Mouse (Mus musculus): ENCODE results near the gene St5. TPM values are rescaled to one million over a fixed set of nuclear protein-coding genes. Genes with fewer than 3 reads are reported as not detected.

The St5 gene
- total and polyA plus RNA-seq, 3 experiments = 2.6 to 3.4 TPM; not detected in 1

- Histone ChIP-seq H3K36me3 (ENCODE audit: control insufficient read depth in 1 of 2, insufficient read depth in 2 of 2, low read length in 2 of 2) (no peaks in the 10 kb centered on the region), H3K9me3 (replicated peaks; ENCODE audit: insufficient read depth, low read length) (no peaks in the 10 kb centered on the region), H3K27me3 (ENCODE audit: control insufficient read depth in 1 of 2, insufficient read depth in 2 of 2, low read length in 2 of 2) (no peaks in the 10 kb centered on the region), H3K9ac (ENCODE audit: control insufficient read depth, low read depth, low read length, poor library complexity, severe bottlenecking) (no peak overlapping the region), H3K4me1 (ENCODE audit: control insufficient read depth in 1 of 2, insufficient read depth in 2 of 2, low read length in 2 of 2) (no peaks in the 10 kb centered on the region), H3K27ac (ENCODE audit: control insufficient read depth, low read depth, low read length) (no peak overlapping the region), H3K4me3 (ENCODE audit: control insufficient read depth in 1 of 2, insufficient read depth in 1 of 2, low read depth in 2 of 2, low read length in 2 of 2) (no peak overlapping the region), H3K79me2 (ENCODE audit: control insufficient read depth, insufficient read depth, low read length, poor library complexity) (no peaks in the 10 kb centered on the region)
- no peak for TF ChIP-seq ZKSCAN1 (IDR thresholded peaks at IDR 0.05; ENCODE audit: low read depth, low read length)
- no peak for TF ChIP-seq ETS1 (IDR thresholded peaks at IDR 0.05; ENCODE audit: low read depth, low read length)
- no peak for TF ChIP-seq POLR2AphosphoS2 (IDR thresholded peaks at IDR 0.05; ENCODE audit: low read length)
- no peak for TF ChIP-seq POLR2AphosphoS5 (IDR thresholded peaks at IDR 0.05; ENCODE audit: borderline replicate concordance, low read depth, low read length)
- TF ChIP-seq GATA1 (IDR thresholded peaks at IDR 0.05; ENCODE audit: low read depth, low read length) = no peak
- TF ChIP-seq CHD1 (IDR thresholded peaks at IDR 0.05; ENCODE audit: low read depth, low read length) = no peak
- TF ChIP-seq NRF1 (IDR thresholded peaks at IDR 0.05; ENCODE audit: insufficient read depth, low read depth, low read length, poor library complexity, severe bottlenecking) = no peak
- TF ChIP-seq MEF2A (IDR thresholded peaks at IDR 0.05; ENCODE audit: extremely low read depth, insufficient replicate concordance, low read depth, low read length, poor library complexity, severe bottlenecking) = no peak
- no peak for TF ChIP-seq ZMIZ1 (IDR thresholded peaks at IDR 0.05; ENCODE audit: low read depth, low read length)
- no peak for TF ChIP-seq SMC3 (IDR thresholded peaks at IDR 0.05; ENCODE audit: low read depth, low read length)
- TF ChIP-seq KAT2A (conservative IDR thresholded peaks at IDR 0.05; ENCODE audit: low read depth, low read length) = no peak
- TF ChIP-seq MAX (IDR thresholded peaks at IDR 0.05; ENCODE audit: low read length) = no peak
- no peak for TF ChIP-seq TBP (IDR thresholded peaks at IDR 0.05; ENCODE audit: low read depth, low read length)
- no peak for TF ChIP-seq TCF12 (IDR thresholded peaks at IDR 0.05; ENCODE audit: low read depth, low read length)
- TF ChIP-seq POLR2A (IDR thresholded peaks at IDR 0.05; ENCODE audit: control insufficient read depth in 1 of 2, insufficient read depth in 1 of 2, low read depth in 1 of 2, low read length in 2 of 2, poor library complexity in 1 of 2) = no peak
- no peak for TF ChIP-seq GABPA (IDR thresholded peaks at IDR 0.05; ENCODE audit: low read depth, low read length)
- no peak for TF ChIP-seq CHD2 (IDR thresholded peaks at IDR 0.05; ENCODE audit: low read length)
- no peak for TF ChIP-seq RAD21 (IDR thresholded peaks at IDR 0.05; ENCODE audit: low read depth, low read length)
- TF ChIP-seq MAZ (IDR thresholded peaks at IDR 0.05; ENCODE audit: low read depth, low read length) = no peak
- TF ChIP-seq MAFK (IDR thresholded peaks at IDR 0.05; ENCODE audit: borderline replicate concordance, low read depth, low read length) = no peak
- DNase-seq (ENCODE audit: low read depth, low spot score) = no peak
Observed at GRCm38 (mm10) chr7:109532691-109533090, 170.7 kb downstream of the St5 start.

GRCm38 (mm10) chr7:109531501-109531900, 171.9 kb downstream of the St5 start:
- TF ChIP-seq SMC3 (IDR thresholded peaks at IDR 0.05; ENCODE audit: low read depth, low read length) (no peak), USF2 (IDR thresholded peaks at IDR 0.05; ENCODE audit: borderline replicate concordance in 1 of 2, insufficient read depth in 1 of 2, low read depth in 1 of 2, low read length in 2 of 2) (no peak), MYB (IDR thresholded peaks at IDR 0.05; ENCODE audit: low read depth, low read length) (no peak), ZMIZ1 (IDR thresholded peaks at IDR 0.05; ENCODE audit: low read depth, low read length) (no peak), GABPA (IDR thresholded peaks at IDR 0.05; ENCODE audit: low read depth, low read length) (no peak), POLR2A (IDR thresholded peaks at IDR 0.05; ENCODE audit: control insufficient read depth in 1 of 2, insufficient read depth in 1 of 2, low read depth in 1 of 2, low read length in 2 of 2, poor library complexity in 1 of 2) (no peak)
- DNase-seq (ENCODE audit: low read depth, low spot score) = no peak
- Histone ChIP-seq H3K9me3 (replicated peaks; ENCODE audit: insufficient read depth, low read length) (no peaks in the 10 kb centered on the region), H3K27me3 (ENCODE audit: control insufficient read depth in 1 of 2, insufficient read depth in 2 of 2, low read length in 2 of 2) (no peaks in the 10 kb centered on the region), H3K79me2 (ENCODE audit: control insufficient read depth, insufficient read depth, low read length, poor library complexity) (no peaks in the 10 kb centered on the region), H3K4me1 (ENCODE audit: control insufficient read depth in 1 of 2, insufficient read depth in 2 of 2, low read length in 2 of 2) (no peaks in the 10 kb centered on the region), H3K36me3 (ENCODE audit: control insufficient read depth in 1 of 2, insufficient read depth in 2 of 2, low read length in 2 of 2) (no peaks in the 10 kb centered on the region), H3K4me3 (ENCODE audit: control insufficient read depth in 1 of 2, insufficient read depth in 1 of 2, low read depth in 2 of 2, low read length in 2 of 2) (no peak overlapping the region), H3K27ac (ENCODE audit: control insufficient read depth, low read depth, low read length) (no peak overlapping the region), H3K9ac (ENCODE audit: control insufficient read depth, low read depth, low read length, poor library complexity, severe bottlenecking) (no peak overlapping the region)
